9 mouse cellular contexts compared by ENCODE assay signal in the genomic region with DNA sequence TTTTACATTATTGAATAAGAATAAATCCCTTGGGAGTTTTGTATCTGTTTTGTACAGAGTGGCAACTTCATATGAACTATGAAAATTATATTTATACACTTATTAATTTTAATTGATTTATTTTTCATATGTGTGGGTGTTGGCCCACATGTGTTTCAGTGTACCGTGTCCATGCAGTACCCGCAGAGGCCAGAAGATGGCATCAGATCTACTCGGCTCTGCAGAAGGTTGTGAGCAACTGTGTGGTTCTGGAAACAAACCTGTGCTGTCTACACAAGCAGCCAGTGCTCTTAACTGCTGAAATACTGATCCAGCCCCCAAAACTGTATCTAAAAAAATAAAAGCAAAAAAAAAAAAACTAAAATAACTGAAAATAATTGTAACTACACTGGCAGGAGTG. TPM values are rescaled to one million over a fixed set of nuclear protein-coding genes. Genes with fewer than 3 reads are reported as not detected.
DNase-seq lines count a peak whose midpoint lies in the region; ATAC-seq and TF ChIP-seq lines count a peak whose summit lies in the region.
"Had no signal": no experiment of that assay in that cellular context is flagged by ENCODE, and none has a peak within 500 bp of the region (broad histone marks: within the 10 kb centered on the region; RNA-seq: fewer than 3 reads in every experiment).

No protein-coding gene starts in this region.

- TF ChIP-seq POLR2A in cerebellum, adult 2 months (IDR thresholded peaks at IDR 0.05; ENCODE audit: borderline replicate concordance, insufficient read depth, low read length) = no peak

- H3K4me3 ChIP-seq in cerebellum, adult 2 months (replicated peaks; ENCODE audit: insufficient read depth, low read depth, low read length) = no peak overlapping the region

- no peak overlapping the region for H3K27ac ChIP-seq in cerebellum, adult 2 months (ENCODE audit: insufficient read depth, low read length)

- DNase-seq in A20 (ENCODE audit: low read depth, low spot score) (peak; percentile 48), ES-CJ7 (ENCODE audit: low read depth, low spot score) (peak; percentile 19)
- DNase-seq in cerebellum, adult 2 months = peak; percentile 41 to 64
- peak; percentile 44 to 76 for DNase-seq in frontal cortex, postnatal 36 days (ENCODE audit: low spot score in 2 of 2)
- DNase-seq in layer of hippocampus, adult 18-20 months (ENCODE audit: low spot score in 2 of 2) = peak; percentile 16 to 79
- peak; percentile 68 for DNase-seq in lung, postnatal 10 days
- DNase-seq in right cerebral cortex, postnatal 36 days (ENCODE audit: low spot score in 2 of 2) = peak; percentile 30 to 31

- H3K4me1 ChIP-seq in cerebellum, adult 2 months (ENCODE audit: control insufficient read depth, insufficient read depth, low read length) = no peaks in the 10 kb centered on the region

- TF ChIP-seq CTCF in cerebellum, adult 2 months (IDR thresholded peaks at IDR 0.05; ENCODE audit: borderline replicate concordance, insufficient read depth, low read depth, low read length) = peak; percentile 67

- ATAC-seq in monocyte, adult 5-6 weeks (replicated peaks; ENCODE audit: insufficient number of reproducible peaks, low FRiP score, low TSS enrichment, poor library complexity, severe bottlenecking) = no peak

- WGBS in cerebellum, adult 2 months = 0% methylated on average over 3 of the region's 3 CpGs

- no peaks in the 10 kb centered on the region for H3K27me3 ChIP-seq in cerebellum, adult 2 months (ENCODE audit: control insufficient read depth, insufficient read depth, low read length)

RNA-seq across cellular contexts. Expression of gene Gm10477, which starts 6.7 kb away (rescaled TPM):
- not detected in 2 replicates for polyA plus RNA-seq in cerebellum, adult 2 months (2012; rRNA removed)
- not detected for total RNA-seq in layer of hippocampus, adult 18-20 months (2021)
- not detected in 3 replicates for total RNA-seq in monocyte, adult 5-6 weeks (2017)
- polyA plus RNA-seq: heart, embryonic 16.5 days had no signal

RNA-seq across cellular contexts. Expression of gene Gm648, which starts 18.1 kb away (rescaled TPM):
- polyA plus RNA-seq in cerebellum, adult 2 months (2012; rRNA removed) = not detected in 2 replicates
- total RNA-seq in layer of hippocampus, adult 18-20 months (2021) = not detected
- total RNA-seq in monocyte, adult 5-6 weeks (2017) = not detected in 3 replicates
- polyA plus RNA-seq: heart, embryonic 16.5 days had no signal
